Mouse (Mus musculus): ENCODE results near the gene Akr1c18. TPM values are rescaled to one million over a fixed set of nuclear protein-coding genes. Genes with fewer than 3 reads are reported as not detected.

Akr1c18 gene
- total RNA-seq, 2 experiments from 2014 or later: 1.4 to 1.8 TPM

- DNase-seq (ENCODE audit: low spot score in 2 of 2): peak; percentile 24 to 62
Observed at GRCm38 (mm10) chr13:4110281-4111188, 39.9 kb downstream of the Akr1c18 start.

GRCm38 (mm10) chr13:4102721-4103120 is 47.7 kb downstream of the Akr1c18 start:
- DNase-seq (ENCODE audit: low spot score in 2 of 2): no peak

- DNase-seq (ENCODE audit: low spot score in 2 of 2): no peak
Observed at GRCm38 (mm10) chr13:4101691-4102090, 48.8 kb downstream of the Akr1c18 start.

Other genes with a start within 250 kb of the Akr1c18 start
- gene Net1, start 232.4 kb downstream of the Akr1c18 start, total RNA-seq (2021): 10 to 100 TPM; 21.4 to 24.0 TPM
- not detected for gene Tubal3, start 232.4 kb downstream of the Akr1c18 start, total RNA-seq (2021)
- gene Ucn3, start 205.3 kb downstream of the Akr1c18 start, total RNA-seq (2021): not detected
- 1 to 10 TPM; 1.5 to 2.5 TPM for gene Akr1c14, start 101.6 kb downstream of the Akr1c18 start, total RNA-seq (2021)
- under 1 TPM; 0.73 to 0.85 TPM for gene Akr1c13, start 40.5 kb upstream of the Akr1c18 start, total RNA-seq (2021)
- under 1 TPM; 0.37 to 0.80 TPM for gene Akr1c19, start 78.0 kb upstream of the Akr1c18 start, total RNA-seq (2021)
- gene Akr1c12, start 128.8 kb upstream of the Akr1c18 start, total RNA-seq (2021): not detected